Mouse (Mus musculus): Measurements from ENCODE around the gene Hmox2.
A peak's percentile ranks its signal among the peaks of the same experiment; 100 is the strongest.

Hmox2 gene

GRCm38 (mm10) chr16:4726528-4727128 is 467 bp downstream of the Hmox2 start:
- DNase-seq = no peak

- DNase-seq = no peak
Observed at GRCm38 (mm10) chr16:4727526-4727925, 1.4 kb downstream of the Hmox2 start.

- DNase-seq = no peak
Observed at GRCm38 (mm10) chr16:4727963-4728362, 1.8 kb downstream of the Hmox2 start.

GRCm38 (mm10) chr16:4730776-4731358 is 4.7 kb downstream of the Hmox2 start:
- DNase-seq = no peak

DNA sequence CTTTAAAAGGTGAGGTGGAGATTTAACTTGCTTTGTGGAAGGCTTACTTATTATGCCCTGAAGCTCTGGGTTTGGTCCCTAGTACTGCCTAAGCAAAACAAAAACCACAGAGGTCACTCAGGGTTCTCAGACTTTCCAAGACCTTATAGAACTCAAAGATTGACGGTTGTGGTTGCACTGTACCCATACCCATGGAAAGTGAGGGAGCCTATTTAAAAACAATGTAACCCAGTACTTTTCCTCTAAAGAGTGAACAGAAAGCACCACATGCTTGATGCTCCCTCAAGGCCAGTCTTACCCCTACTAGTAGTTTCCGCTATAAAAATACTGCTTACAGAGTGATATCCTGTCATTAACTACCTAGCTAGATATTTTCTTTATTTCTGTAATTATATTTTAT is 10.1 kb downstream of the Hmox2 start:
- DNase-seq = no peak

DNA sequence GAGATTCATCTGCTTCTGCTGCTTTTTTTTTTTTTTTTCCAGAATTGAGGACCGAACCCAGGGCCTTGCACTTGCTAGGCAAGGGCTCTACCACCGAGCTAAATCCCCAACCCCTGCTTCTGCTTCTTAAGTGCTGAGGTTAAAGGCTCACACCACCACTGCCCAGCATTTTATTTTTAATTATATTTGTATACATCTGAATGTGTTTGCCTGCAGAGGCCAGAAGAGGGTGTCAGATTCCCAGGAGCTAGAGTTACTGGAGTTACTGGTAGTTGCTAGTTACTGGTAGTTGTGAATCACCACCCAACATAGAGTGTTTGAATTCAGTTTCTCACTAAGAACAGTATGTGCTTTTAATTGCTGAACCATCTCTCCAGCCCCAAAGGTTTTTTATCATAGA is 13.8 kb downstream of the Hmox2 start:
- no peak for DNase-seq

- no peak for DNase-seq
Observed at GRCm38 (mm10) chr16:4742186-4742585, 16.0 kb downstream of the Hmox2 start.

- no peak for DNase-seq
Observed at GRCm38 (mm10) chr16:4752155-4752554, 26.0 kb downstream of the Hmox2 start.

- DNase-seq = no peak
Observed at GRCm38 (mm10) chr16:4754045-4754444, 27.9 kb downstream of the Hmox2 start.

DNA sequence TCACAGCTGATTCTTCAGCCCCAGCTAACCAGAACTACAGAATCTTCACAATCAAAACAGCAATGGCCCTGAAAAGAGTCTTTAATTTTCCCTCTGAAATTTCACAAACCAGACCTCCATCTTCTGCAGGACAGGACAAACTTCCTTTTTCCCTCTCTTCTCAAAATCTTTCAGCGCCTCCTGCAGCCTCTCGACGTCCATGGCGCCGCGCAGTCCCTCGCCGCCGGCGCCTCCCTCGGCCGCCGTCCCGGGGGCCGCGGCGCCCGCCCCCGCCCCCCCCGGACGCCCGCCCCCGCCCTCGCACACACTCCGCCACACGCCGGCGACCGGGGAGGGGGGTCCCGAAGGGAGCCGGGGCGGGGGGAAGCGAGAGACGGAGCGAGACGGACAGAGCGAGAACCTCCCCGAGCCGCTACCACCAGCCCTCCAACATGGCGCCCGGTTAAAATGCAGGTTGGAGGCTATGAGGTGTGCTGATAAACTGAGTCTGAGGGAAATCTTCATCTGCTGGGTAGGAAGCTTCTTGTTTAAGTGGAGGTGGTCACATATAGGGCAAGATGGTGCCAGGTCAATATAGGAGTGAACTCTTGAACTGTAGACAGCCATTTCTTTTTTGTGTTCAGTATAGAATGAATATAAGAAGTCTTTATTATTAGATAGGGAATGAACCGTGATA is 30.6 kb downstream of the Hmox2 start:
- DNase-seq = peak in 1 of 2 experiments; percentile 18

DNA sequence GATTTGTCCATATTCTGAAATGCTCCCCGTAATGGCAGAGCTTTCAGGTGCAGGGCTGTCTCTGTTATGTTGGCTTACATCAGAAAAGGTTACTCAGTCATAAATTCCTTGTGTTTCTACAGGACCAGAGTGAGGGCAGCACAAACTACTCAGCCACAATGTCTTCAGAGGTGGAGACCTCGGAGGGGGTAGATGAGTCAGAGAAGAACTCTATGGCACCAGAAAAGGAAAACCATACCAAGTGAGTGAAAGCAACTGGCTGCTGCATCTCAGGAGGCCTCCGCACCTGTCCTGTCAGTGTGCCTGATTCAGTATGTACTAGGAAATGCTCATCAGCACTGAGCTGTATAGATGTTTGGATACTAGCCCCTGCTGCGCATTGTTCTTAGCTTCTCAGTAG is 36.3 kb downstream of the Hmox2 start:
- DNase-seq = no peak

GRCm38 (mm10) chr16:4763276-4763675 is 37.1 kb downstream of the Hmox2 start:
- peak; percentile 26 to 58 for DNase-seq

GRCm38 (mm10) chr16:4765852-4766251 is 39.7 kb downstream of the Hmox2 start:
- no peak for DNase-seq

DNA sequence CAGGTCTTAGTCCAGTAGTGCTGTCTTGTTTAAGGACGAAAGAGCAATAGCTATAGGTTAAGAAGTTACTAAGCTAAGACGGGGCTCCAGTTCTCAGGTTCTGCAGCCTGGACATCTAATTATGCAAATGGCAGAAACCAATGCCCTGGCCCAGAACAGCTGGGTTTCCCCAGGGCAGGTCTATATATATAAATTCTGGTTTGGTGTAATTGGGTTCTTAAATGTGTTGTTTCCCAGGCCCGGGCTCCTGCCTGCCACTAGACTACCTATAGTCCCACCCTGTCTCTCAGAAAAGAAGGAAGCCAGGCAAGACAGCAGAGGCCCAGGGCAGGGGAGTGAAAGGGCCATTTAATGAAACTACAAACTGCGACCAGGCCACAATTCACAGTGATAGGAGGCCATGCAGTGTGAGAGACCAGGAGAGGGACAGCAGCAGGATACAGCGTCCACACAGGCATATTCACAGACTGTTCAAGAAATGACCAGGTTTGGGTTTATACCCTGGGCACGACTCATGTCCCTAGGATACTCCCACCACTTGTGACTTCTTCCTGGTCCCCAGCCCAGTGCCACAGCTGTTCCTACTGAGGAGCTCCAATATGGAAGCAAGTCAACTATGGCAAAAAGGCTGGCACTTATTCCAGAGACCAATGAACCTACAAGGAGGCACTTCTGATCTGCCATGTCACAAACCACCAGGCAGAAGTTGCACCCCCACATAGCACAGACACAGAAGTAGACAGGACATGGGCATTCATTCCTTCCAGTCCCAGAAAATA is 41.0 kb downstream of the Hmox2 start:
- peak; percentile 69 to 74 for DNase-seq

DNA sequence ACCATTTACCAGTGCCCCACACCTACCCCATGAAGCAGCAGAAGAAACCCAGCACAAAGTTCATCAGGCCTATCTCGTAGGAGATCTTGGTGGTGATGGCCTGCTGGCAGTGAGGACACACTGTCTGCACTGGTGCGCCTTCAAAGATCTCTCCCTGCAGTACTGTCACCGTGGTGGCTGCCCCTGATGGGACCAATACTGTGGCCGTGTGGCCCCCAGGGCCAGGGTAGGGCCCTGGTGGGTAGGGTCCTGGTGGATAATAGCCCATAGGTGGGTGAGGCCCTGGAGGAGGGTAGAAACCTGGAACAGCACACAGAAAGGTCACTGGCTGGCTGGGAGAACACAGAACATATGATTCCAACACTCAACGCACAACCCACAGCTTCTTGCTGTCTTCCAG is 42.6 kb downstream of the Hmox2 start:
- no peak for DNase-seq

DNA sequence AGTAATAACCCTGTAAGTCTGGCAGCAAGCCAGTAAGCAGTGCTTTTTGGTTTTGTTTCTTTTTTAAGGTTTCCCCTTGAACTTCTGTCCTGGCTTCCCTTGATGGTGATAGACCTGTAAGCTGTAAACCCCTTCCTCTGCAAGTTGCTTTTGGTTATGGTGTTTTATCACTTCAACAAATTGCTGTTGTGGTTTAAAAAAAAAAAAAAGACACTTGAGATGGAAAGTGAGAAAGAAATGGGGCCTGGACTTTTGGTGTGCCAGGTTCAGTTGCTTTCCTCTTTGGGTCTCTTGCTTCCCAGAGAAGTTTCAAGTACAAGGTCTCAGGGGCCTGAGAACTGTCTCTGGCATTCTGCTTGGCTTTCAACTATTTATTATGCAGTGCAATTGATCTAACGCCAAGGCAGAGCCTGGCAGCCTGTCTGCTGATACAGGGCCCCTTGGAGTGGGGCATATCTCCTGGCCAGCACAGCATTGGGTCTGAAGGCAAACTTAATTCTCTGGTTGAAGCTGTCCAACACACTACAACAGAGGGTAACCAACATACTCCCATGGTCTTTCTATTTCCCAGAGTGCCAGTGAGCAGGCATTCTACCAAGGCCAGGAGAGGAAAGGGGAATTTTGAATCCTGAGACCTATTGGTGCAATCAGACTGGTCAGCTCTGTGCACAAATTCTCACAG is 47.3 kb downstream of the Hmox2 start:
- DNase-seq = peak; percentile 33 to 63

DNA sequence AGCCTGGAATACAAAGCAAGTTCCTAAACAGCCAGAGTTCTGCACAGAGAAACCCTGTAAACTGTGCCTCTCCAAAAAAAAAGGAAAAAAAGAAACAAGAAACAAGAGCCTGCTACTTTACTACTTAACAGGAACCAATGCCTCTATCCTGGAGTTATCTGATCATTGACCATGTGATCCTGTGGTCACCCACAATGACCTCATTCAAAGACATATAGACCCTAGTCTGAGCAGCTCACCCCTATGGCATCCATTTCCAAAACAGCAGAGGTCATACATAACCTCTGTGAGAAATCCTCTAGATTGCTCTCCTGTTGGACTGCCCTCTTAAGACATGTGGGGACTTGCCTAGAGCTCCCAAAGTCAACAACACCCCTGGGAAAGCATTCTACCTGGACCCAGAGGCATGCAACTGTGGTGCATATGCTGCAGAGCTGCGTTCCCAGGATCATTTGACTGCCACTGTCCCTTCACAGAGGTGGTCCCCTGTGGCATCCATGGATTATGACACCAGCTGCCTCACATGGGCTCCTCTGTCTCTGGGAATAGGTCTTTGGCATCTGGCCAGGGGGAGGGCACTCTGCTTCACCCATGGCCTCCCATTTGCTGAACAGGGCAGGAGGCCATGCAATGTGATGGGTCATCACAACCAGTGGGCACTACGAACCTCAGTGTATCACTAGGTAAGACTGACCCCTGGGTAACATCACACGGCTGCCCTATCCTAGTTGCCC is 51.2 kb downstream of the Hmox2 start:
- DNase-seq = peak; percentile 53 to 57

DNA sequence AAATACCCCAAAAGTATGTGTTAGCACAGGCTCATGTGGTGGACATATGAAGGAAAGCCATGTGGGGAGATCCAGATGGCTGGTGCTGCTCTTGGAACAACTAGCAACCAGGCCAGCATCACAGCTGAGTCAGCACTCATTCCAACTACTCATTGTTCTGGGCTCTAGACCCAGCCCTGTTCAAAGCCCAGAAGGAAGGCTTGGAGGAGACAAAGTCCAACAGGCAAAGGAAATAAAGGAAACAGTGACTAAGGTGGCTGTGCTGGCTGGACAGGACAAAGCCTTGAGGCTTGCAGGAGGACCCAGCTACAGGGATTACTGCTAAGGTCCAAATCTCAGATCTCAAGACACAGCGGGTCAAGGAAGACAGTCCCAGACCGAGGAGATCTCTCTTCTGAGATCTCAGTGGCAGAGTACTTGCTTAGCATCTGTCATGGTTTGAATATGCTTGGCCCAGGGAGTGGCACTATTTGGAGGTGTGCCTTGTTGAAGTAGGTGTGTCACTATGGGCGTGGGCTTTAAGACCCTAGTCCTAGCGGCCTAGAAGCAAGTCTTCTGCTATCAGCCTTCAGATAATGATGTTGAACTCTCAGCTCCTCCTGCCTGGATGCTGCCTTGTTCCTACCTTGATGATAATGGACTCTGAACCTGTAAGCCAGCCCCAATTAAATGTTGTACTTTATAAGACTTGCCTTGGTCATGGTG is 51.9 kb downstream of the Hmox2 start:
- DNase-seq = peak in 1 of 2 experiments; percentile 22

GRCm38 (mm10) chr16:4778940-4779339 is 52.8 kb downstream of the Hmox2 start:
- DNase-seq = no peak

DNA sequence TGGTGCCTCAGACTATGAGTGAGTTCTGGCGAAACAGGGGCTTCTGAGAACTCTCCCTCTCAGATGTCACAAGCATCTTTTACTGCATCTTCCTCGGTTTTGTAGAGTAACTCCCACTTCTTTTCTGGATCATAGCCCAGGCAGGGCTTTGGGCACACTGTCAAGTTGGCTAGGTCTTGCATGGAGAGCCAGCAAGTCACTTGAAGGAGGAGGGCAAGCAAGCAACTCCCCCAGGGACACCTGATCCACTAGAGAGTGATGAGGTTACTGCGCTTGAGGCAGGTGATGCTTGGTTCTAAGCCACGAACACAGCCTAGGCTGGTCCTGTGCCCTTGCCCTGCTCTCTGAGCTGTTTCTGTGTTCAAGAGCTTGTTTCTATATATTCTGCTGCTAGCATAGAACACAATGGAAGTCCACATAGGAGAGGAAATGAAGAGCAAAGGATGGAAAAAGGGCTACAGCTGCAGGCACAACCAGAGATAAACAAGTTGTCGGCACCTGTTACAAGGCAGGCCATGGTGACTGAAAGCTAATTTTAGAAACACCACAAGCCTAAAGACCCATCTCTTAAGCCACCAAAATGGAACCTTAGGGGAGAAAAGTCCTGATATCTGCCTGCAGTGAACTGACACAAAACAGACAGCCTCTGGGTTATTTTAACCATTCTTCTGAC is 55.5 kb downstream of the Hmox2 start:
- DNase-seq = peak; percentile 86 to 90

GRCm38 (mm10) chr16:4782515-4782914 is 56.4 kb downstream of the Hmox2 start:
- no peak for DNase-seq

Measured in cerebellum, postnatal 10 days (tissue).